Mouse (Mus musculus) adrenal gland, postnatal 4 days (tissue): ENCODE measurements at regions not wholly inside any gene's neighbourhood (a gene's known extent, or its start where the extent isn't known, plus 50 kb on each side); places are given as distances from the start of the nearest gene placed in this dataset.

ENCODE experiments used
- DNase-seq, 2 experiments: peaks; one replicate each; pipeline ENCODE4 v3.0.0; 2021 to 2022; ENCODE audit warnings: low spot score in 2 of 2, mixed read lengths in 2 of 2

DNA sequence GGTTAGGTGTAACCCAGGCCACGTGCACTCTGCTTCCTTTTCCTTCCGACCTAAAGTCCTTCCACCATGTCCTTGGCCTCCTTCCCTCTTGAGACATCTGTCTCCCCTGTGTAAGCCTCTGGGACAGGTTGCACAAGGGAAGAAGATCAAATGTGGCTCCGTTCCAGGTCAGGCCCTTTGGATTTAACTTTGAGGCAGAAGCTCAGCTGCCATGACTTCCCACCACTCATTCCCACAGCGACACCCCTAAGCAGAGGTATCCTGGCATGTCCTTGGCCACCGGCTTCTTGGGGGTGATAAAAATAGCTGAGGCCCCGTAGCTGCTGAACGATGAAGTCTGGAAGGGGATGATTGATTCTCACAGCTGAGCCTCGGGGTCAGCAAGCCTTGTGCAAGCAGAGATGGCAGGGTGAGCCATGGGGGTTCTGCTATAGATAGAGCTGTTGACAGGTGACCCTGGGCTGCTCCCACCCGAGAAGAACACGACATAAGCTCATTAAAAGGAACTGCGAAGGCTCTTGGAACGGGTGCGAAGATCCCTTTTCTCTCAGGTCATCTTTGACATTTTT lies 117.4 kb downstream of the Slc38a6 start:
- no peak for DNase-seq
